Mouse (Mus musculus) left cerebral cortex, adult 11 months (tissue): ENCODE measurements around the gene Nptxr.

Experiments used
- DNase-seq: peaks from one replicate; pipeline ENCODE4 v3.0.0; 2022; ENCODE audit warnings: low spot score

Nptxr gene

DNA sequence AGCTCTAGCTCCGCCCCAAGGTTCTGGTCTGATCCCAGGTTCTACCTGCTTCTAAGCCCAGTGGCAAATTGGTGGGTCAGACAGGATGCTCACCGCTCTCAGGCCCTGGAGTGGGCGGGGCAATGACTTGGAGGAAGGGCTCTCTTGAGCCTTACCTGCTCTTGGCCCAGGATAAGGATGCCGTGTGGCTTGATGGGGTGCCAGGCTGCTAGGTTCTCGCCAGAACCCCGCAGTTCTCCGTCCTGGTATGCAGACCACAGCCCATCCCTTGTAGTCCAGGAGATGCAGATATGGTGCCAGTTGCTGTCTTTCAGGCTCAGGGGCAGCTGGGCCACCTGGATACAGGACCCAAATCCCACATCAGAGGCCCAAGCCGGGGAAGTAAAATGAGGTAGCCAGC, 14.5 kb downstream of the Nptxr start:
- DNase-seq = no peak

DNA sequence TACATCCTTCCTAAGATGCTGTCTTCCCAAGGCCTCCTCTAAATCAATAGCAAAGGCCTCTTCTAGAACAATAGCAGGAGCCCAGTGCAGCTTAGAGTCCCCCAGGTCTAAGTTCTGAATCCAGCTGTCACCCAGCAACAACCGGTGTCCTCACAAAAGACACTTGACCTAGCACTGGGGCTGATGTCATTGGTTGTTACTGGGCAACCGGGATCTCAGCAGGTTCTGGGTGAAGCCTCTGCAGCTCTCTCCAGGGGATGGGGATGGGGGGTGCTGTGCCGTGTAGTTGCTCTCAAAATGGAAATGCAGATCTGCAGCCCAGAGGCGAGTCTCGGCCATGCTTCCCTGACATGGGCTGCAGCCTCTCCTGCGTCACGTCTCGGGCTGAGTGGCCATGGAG, 16.8 kb downstream of the Nptxr start:
- no peak for DNase-seq

DNA sequence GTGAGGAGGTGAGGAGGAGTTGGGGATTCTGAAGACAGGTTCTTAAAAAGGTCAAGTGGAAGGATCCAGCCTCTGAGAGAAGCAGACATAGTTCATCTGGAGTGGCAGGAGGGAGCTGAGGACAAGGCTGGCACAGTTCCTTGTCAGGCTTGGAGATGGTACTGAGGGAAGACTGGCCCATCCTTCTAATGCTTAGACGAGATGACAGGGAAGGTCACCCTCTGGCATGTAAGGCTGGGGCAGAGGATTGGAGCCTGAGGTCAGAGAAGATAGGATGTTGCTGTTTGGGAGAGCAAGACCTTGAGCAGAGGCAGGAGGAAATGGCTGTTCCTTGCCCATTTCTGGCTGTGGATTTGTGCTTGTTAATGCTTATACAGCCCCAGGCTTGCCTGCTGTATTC, 19.5 kb downstream of the Nptxr start:
- DNase-seq = no peak

DNA sequence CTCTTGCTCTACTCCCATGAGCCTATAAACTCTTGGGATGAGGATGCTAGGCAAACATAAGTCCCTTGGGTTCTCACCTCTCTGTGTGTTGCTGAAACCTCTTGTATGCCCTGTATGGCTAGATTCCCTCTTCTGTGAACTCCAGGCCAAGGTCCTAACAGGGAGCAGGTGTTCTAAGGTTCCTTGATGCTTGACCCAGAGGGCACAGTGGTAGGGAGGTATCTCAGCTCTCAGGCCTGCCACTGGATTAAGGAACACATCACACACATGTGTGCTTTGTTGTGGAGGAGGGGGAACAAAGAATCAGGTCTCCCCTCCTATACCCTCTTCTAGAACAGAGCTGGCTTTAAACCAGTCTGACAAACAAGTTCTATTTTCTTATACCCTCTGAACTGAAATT, 26.8 kb downstream of the Nptxr start, which contains the start of gene Dnal4:
Gene Dnal4, minus strand, starts transcription at position 101 of the 400 bp plus-strand sequence.
- DNase-seq = no peak

DNA sequence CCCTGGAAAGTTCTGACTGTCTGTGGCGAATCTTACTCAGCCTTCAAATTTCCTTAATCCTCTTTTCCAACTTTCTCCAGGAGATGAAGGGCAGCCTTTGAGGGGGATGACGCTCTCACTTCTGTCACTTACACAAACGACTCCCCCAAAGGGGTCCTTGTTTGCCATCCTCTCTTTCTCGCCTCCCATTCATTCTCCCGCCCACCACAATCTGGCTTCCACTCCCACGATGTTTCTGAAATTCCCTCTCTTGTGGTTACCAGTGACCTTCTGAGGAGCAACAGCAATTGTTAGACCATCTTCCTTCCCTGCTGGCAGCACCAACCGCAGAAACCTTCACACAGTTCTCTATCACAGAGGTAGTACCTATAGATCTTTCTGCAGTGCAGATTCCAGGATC, 28.9 kb downstream of the Nptxr start:
- DNase-seq = no peak

- DNase-seq = peak; percentile 96
These were observed 30.2 kb downstream of the Nptxr start for GRCm38 (mm10) chr15:79774117-79775027.

DNA sequence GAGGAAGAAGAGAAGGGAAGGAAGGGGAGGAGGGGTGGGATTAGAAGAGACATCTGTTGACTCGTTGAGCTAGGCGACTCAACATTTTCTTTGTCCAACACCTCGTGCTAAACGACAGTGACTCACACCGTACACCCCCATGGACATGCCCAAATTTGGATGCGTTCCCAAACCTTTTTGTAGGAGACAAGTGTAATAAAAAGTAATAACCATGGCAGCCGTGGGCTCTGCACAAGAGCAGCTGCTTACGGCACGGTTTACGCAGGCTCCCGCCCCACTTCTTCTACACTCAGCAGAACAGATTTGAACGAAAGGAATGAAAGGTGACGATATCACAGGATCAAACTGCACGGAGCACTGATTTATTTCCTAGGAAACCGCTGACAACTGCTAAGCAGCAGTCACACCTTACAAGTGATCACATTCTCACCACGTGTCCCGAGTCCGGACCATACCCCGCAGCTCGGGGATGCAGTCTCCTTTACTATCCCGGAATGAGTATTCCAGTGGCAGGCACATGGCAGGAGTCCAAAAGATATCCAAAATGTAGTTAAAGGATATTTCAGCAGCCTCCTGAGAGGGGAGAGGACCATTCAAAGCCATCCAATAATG, 33.8 kb downstream of the Nptxr start:
- no peak for DNase-seq

- DNase-seq = no peak
These were observed 36.3 kb downstream of the Nptxr start for GRCm38 (mm10) chr15:79768302-79768701.

- no peak for DNase-seq
These were observed 37.1 kb downstream of the Nptxr start for GRCm38 (mm10) chr15:79767327-79767961.

- no peak for DNase-seq
These were observed 37.9 kb downstream of the Nptxr start for GRCm38 (mm10) chr15:79766586-79767071.

- no peak for DNase-seq
These were observed 38.4 kb downstream of the Nptxr start for GRCm38 (mm10) chr15:79766168-79766567.

DNA sequence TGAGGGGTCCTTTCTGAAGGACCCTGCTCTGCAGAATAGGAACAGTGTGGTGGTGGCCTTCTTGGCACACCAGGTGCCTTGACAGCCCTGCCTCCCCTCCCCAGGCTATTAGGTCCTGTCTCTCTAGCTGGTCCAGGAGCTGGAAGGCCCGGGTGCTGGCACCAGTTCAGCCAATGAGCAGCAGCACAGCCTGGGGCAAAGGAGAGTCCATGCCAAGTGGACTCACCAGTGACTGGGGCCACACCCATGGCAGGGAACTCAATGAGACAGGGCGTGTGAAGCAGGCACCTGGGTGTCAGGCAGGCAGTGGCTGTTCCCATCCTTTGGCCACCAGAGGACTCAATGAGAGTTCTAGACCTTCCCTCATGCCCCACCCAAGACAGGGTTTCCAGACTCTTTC, 39.2 kb downstream of the Nptxr start:
- DNase-seq = no peak

- DNase-seq = peak; percentile 61
These were observed 39.9 kb downstream of the Nptxr start for GRCm38 (mm10) chr15:79764539-79765267.

- no peak for DNase-seq
These were observed 40.8 kb downstream of the Nptxr start for GRCm38 (mm10) chr15:79763601-79764246.

GRCm38 (mm10) chr15:79763001-79763400, 41.6 kb downstream of the Nptxr start:
- no peak for DNase-seq

DNA sequence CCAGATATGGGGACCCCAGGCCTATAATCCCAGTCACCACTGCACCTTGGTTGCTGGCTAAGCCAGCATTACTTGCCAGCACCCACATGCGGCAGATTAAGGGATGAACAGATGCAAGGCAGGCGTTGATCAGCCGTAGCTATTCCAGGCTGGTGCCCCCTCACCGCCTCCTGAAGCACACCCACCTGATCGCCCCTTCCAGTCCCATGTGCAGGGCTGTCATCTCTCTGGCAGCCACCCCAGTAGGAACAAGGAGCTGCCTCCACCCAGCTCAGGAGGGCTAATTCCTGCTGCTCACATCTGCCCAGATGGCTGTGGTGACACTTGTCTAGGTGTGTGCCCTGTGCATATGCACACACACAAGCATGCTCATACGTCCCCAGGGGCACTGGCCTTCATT, 43.6 kb downstream of the Nptxr start:
- DNase-seq = no peak

DNA sequence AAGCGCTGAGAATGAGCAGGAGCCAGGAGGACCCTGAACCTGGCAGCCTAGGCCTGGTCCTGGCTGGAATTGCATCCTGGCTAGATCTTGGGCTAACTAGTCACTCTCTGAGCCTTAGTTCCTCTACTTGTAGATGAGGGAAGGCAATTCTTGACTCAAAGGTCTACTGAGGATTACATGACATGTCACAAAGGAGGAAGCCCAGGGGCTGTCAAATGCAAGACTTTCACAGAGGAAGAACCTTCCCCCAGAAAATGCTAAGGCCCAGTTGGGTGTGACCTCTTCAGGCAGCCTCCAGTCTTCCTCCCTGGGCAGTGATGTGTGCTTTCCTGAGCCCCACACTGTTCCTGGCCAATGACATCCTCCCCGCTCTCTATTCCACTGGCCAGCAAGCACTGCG, 47.4 kb downstream of the Nptxr start:
- DNase-seq = no peak

DNA sequence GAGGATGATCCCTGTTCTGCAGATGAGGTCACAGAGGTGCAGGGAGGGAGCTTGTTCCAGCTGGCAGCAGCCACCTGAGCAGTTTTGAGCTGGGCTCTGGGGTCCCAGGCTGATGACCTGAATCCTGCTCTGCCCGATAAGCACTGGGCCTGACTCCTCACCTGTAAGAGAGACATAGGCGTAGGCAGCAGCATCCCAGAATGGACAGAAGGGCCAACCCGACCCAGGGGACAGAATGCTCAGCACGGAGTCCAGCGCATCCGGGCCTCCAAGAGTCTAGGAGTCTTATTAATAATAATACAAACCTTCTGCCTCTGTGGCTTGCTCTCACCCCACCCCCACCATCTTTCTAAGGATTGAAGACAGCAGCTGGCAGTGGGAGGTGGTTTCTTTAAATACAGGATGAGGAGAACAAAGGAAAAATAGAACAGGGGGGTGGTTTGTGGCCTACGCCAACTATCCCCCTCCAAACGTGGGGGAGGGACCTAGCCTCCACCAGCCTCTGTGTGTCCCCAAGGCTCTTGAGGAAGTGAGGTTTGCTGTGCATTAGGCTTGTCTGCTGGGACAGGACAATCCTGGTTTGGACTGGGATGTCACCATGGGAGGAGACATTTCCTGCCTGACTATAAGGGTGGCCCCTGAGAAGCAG, 48.5 kb downstream of the Nptxr start:
- no peak for DNase-seq

DNA sequence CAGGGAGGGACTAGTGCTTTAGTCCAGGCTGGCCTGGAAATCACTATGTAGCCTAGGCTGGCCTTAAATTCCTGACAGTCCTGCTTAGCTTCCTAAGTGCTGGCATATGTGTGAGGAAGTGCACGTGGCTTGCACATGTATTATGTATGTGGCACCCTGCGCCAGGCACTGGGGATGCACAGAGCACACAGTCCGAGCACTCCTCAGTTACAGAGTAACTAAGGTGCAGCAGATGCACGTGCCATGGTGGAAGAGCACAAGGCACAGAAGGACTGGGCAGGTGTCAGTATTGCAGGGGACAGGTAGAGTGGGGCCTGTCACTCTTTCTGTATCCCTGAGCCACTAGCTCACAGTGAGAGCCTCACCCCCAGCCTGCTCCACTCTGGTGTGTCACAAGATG, 49.4 kb downstream of the Nptxr start:
- DNase-seq = no peak

DNA sequence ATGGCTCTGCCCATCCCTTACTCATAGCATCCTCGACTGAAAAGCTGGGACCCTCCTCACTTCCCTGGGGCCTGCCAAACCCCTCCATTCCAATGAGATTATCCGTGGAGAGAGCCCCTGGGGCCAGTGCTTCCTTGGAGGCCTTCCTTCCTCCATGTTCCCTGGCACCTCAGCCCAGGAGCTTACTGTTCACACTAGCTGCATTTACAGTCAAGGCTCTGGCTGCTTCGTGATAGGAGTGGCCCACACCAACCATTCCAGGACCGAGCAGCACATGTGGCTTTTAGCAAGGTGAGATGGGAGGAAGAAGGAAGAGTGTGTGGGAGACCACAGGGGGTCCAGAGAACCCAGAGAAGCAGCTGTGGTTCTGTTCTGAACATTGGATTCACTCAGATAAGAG, 50.7 kb downstream of the Nptxr start:
- DNase-seq = no peak

DNA sequence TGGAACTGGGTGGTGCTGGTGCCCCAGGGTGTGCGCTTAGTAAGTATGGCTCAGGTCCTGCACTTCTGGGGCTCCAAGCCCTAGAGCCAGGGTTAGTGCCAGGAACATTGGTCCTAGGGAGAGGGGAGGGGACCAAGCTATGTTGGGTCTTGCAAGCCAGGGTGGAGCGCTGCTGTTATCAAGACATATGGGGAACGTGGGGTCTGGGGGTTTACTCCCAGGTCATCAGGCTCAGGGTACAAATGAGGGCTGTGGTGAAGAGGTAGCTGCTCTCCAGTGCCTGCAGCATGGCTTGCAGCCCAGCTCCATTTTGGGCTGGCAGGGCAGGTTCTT, 51.2 kb downstream of the Nptxr start:
- DNase-seq = no peak
